Mouse (Mus musculus) liver, embryonic 12.5 days (tissue): ENCODE data around the gene Tert. TPM values are rescaled to one million over a fixed set of nuclear protein-coding genes. Genes with fewer than 3 reads are reported as not detected.
A peak's percentile ranks its signal among the peaks of the same experiment; 100 is the strongest.

Source experiments
- ATAC-seq: fragments of 200-750 bp; cut with Nextera tagmentation; 2 replicates; pipeline ENCODE4 v1.8.0; 2017; ENCODE audit warnings: moderate number of reproducible peaks, mild to moderate bottlenecking, moderate library complexity
- H3K27ac ChIP-seq: fragments of 300-500 bp; sonication (generic); 2 replicates; pipeline ENCODE4 v1.5.1; 2016; ENCODE audit warnings: mild to moderate bottlenecking
- H3K27me3 ChIP-seq: fragments of 300-500 bp; sonication (generic); replicated peaks from 2 replicates; pipeline ENCODE4 v1.6.1; 2016; ENCODE audit warnings: mild to moderate bottlenecking, moderate library complexity
- H3K36me3 ChIP-seq: fragments of 300-500 bp; sonication (generic); 2 replicates; pipeline ENCODE4 v1.6.1; 2016; ENCODE audit warnings: mild to moderate bottlenecking, moderate library complexity
- H3K4me1 ChIP-seq: fragments of 300-500 bp; sonication (generic); 2 replicates; pipeline ENCODE4 v1.6.1; 2016
- H3K4me2 ChIP-seq: fragments of 300-500 bp; sonication (generic); 2 replicates; pipeline ENCODE4 v1.6.1; 2016; ENCODE audit warnings: mild to moderate bottlenecking, moderate library complexity
- H3K4me3 ChIP-seq: fragments of 300-500 bp; sonication (generic); 2 replicates; pipeline ENCODE4 v1.5.1; 2016; ENCODE audit warnings: mild to moderate bottlenecking, moderate library complexity
- H3K9ac ChIP-seq: fragments of 300-500 bp; sonication (generic); 2 replicates; pipeline ENCODE4 v1.6.1; 2016; ENCODE audit warnings: mild to moderate bottlenecking, moderate library complexity
- H3K9me3 ChIP-seq: fragments of 300-500 bp; sonication (generic); replicated peaks from 2 replicates; pipeline ENCODE4 v1.6.1; 2016; ENCODE audit warnings: mild to moderate bottlenecking, moderate library complexity
- WGBS: fragments of 180-500 bp; shearing (Covaris S2); methylation state at CpG from one replicate; pipeline ENCODE4 v1.1.7; 2016; ENCODE audit not compliant: insufficient replicate concordance; 5-methylcytosine and 5-hydroxymethylcytosine counted together
- polyA plus RNA-seq: library from polyadenylated mRNA; unstranded; fragments of >200 nt; fragmentation: Nextera tagmentation; extraction: Ambion mirVana; gene quantifications from 2 replicates; pipeline ENCODE4 v1.2.1, GENCODE M21; 2016

Tert gene
- polyA plus RNA-seq, 1 experiment from 2014 or later = 1.4 TPM

DNA sequence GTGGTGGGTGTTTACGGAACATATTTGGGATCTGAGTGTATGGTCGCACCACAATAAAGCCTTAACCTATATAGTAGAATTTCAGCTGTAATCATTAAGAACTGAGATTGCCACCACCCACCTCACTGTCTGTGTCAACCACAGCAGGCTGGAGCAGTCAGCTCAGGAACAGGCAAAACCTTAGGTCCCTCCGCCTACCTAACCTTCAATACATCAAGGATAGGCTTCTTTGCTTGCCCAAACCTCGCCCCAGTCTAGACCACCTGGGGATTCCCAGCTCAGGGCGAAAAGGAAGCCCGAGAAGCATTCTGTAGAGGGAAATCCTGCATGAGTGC lies 334 bp upstream of the Tert start:
- Histone ChIP-seq H3K9me3 (no peaks in the 10 kb centered on the region), H3K27me3 (peaks cover 15% of the 10 kb centered on the region), H3K4me1 (peaks cover 28% of the 10 kb centered on the region), H3K4me3 (peak overlapping the region; percentile 55), H3K4me2 (peak overlapping the region; percentile 74), H3K27ac (no peak overlapping the region), H3K9ac (no peak overlapping the region), H3K36me3 (peaks cover 7% of the 10 kb centered on the region)
- peak; percentile 33; the same call in 1 of the 2 replicates for ATAC-seq
- WGBS = 49% methylated on average over 6 of the region's 6 CpGs

DNA sequence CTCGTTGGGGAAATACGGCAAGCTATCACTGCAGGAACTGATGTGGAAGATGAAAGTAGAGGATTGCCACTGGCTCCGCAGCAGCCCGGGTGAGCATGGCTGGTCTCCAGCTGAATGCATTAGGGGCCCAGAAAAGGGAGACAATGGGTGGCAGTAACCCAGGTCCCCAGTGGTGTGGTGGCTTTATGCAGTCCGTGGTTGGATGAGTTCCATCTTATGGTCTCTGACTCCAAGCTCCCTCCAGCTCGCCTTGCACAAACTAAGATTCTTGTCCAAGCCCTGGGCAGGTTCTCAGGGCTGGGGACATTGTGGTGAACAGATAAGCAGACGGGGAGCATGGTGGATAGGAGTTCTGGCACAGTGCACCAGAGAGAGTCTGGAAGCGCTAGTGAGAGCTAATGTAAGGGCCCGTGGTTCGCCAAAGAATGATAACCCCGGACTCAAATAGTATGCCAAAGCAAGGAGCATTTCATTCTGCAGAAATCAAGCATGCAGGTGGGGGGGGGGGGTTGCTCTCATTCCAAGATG lies 1.9 kb downstream of the Tert start:
- H3K4me1 ChIP-seq = peaks cover 28% of the 10 kb centered on the region
- no peak for ATAC-seq
- no peak overlapping the region for H3K4me3 ChIP-seq
- no peaks in the 10 kb centered on the region for H3K9me3 ChIP-seq
- peaks cover 15% of the 10 kb centered on the region for H3K27me3 ChIP-seq
- no peak overlapping the region for H3K4me2 ChIP-seq
- H3K27ac ChIP-seq = no peak overlapping the region
- no peak overlapping the region for H3K9ac ChIP-seq
- WGBS = 51% methylated on average over 11 of the region's 11 CpGs
- H3K36me3 ChIP-seq = no peaks in the 10 kb centered on the region

DNA sequence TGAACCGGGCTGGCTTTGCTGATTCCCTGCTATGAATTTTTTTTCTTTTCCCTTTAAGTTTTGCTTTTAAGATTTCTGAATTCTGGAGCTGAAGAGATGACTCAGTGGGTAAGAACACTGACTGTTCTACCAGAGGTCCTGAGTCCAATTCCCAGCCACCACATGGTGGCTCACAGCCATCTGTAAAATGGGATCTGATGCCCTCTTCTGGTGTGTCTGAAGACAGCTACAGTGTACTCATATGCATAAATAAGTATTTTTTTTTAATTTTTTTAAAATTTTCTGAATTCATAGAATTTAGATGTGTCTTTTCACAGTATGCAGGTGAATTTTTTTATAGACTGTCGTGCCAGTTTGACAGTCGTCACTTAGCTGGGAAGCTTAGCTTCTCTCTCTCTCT lies 5.1 kb downstream of the Tert start:
- H3K27ac ChIP-seq = no peak overlapping the region
- H3K27me3 ChIP-seq = peaks cover 15% of the 10 kb centered on the region; the same call in 1 of the 2 replicates
- no peak overlapping the region for H3K4me3 ChIP-seq
- H3K9ac ChIP-seq = no peak overlapping the region
- no peak for ATAC-seq
- H3K4me1 ChIP-seq = peaks cover 20% of the 10 kb centered on the region
- H3K36me3 ChIP-seq = no peaks in the 10 kb centered on the region
- no peaks in the 10 kb centered on the region for H3K9me3 ChIP-seq
- H3K4me2 ChIP-seq = no peak overlapping the region
- 86% methylated on average over 3 of the region's 3 CpGs for WGBS

DNA sequence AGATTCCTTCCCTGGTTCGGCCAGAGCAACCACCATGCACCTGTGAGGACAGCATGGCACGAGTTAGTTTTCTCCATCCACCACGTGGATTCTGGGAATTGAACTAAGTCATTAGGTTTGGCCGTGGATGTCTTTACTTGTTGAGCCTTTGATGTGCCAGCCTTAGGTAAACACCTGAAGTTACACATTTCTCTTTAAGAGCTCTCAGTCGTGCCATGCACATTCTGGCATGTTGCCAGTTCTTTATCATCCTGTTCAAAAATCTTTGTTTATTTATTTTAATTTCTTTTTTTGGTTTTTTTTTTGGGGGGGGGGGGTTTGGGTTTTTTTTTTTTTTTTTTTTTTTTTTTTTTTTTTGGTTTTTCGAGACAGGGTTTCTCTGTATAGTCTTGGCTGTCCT lies 11.1 kb downstream of the Tert start:
- 70% methylated on average over 5 of the region's 6 CpGs for WGBS
- Histone ChIP-seq H3K36me3 (no peaks in the 10 kb centered on the region), H3K4me1 (no peaks in the 10 kb centered on the region), H3K9me3 (no peaks in the 10 kb centered on the region), H3K4me3 (no peak overlapping the region), H3K27ac (no peak overlapping the region), H3K27me3 (no peaks in the 10 kb centered on the region), H3K9ac (no peak overlapping the region), H3K4me2 (no peak overlapping the region)
- ATAC-seq = no peak

DNA sequence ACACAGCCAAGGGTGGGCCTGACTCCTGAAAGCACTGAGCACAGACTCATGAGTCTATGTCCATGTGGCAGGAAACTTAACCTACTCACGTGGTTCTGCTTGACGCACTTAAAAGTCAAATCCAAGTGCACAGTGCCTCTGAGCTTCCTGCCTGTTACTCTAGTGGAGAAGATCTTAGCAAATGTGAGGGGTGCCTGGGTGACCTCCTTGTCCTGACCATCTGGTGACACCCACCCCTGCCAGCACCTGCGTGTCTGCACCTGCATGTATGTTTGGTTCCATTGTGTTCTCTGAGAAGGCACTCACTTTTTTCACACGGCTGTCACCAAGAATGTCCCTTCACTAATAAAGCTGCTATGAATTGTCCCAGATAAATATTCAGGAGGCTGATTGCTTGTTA lies 14.6 kb downstream of the Tert start:
- ATAC-seq = no peak
- Histone ChIP-seq H3K4me2 (no peak overlapping the region), H3K36me3 (no peaks in the 10 kb centered on the region), H3K27ac (no peak overlapping the region), H3K4me3 (no peak overlapping the region), H3K9me3 (no peaks in the 10 kb centered on the region), H3K4me1 (no peaks in the 10 kb centered on the region), H3K27me3 (no peaks in the 10 kb centered on the region), H3K9ac (no peak overlapping the region)
- 70% methylated on average over 4 of the region's 4 CpGs for WGBS

DNA sequence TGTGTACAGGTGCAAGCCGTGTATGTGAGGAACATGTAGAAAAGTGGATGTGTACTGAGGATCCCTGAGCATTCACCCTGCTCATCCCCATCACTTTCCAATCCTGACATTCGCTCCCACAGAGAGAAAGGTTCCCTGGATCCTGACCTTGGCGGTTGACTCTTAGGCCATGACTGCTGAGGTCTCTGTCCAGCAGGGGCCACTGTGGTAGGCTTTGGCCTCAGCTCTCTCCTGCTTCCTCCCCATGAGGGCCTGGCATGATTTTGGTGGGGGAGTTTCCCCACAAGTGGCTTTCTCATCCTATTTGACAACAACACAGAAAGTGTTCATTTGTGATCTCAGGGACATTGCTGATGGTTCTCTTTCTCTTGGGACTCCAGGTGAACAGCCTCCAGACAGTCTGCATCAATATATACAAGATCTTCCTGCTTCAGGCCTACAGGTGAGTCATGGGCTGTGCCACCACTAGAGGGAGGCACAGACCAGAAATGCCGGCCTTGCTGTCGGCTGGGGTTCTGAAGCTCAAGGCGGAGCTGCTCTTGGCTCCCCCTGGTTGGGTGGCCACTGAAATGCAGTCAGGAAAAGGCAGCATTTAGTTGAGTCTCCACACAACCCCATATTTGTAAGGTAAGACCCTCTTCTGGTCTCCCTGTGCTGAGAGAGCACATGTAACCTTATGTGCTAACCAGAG lies 19.8 kb downstream of the Tert start:
- no peak overlapping the region for H3K9ac ChIP-seq
- no peak overlapping the region for H3K27ac ChIP-seq
- no peaks in the 10 kb centered on the region for H3K4me1 ChIP-seq
- no peak for ATAC-seq
- no peak overlapping the region for H3K4me2 ChIP-seq
- no peaks in the 10 kb centered on the region for H3K9me3 ChIP-seq
- 38% methylated on average over 6 of the region's 6 CpGs for WGBS
- no peaks in the 10 kb centered on the region for H3K27me3 ChIP-seq
- H3K4me3 ChIP-seq = no peak overlapping the region
- peaks cover 11% of the 10 kb centered on the region; the same call in 1 of the 2 replicates for H3K36me3 ChIP-seq

DNA sequence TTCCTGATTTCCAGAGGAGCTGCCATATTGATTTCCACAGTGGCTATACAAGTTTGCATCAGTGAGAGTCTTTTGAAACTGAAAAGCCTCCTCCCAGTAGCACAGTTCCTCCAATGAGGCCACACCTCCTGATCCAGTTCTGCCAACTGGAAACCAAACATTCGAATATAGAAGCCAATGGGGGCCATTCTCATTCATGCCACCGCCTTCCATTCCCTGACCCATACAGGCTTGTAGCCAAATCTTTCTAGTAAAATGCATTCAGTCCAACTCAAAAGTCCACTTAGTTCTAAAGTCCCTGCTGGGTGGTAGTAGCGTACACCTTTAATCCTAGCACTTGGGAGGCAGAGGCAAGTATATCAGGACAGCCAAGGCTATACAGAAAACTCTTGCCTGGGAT lies 26.6 kb downstream of the Tert start:
- 62% methylated on average over 3 of the region's 3 CpGs for WGBS
- 0 out of 2 replicates have a peak, but pooled peaks cover 3% of the 10 kb centered on the region for H3K27me3 ChIP-seq
- H3K4me2 ChIP-seq = no peak overlapping the region
- no peaks in the 10 kb centered on the region for H3K9me3 ChIP-seq
- H3K9ac ChIP-seq = no peak overlapping the region
- H3K36me3 ChIP-seq = peaks cover 5% of the 10 kb centered on the region; the same call in 1 of the 2 replicates
- no peak overlapping the region for H3K4me3 ChIP-seq
- no peaks in the 10 kb centered on the region for H3K4me1 ChIP-seq
- no peak for ATAC-seq
- H3K27ac ChIP-seq = no peak overlapping the region

DNA sequence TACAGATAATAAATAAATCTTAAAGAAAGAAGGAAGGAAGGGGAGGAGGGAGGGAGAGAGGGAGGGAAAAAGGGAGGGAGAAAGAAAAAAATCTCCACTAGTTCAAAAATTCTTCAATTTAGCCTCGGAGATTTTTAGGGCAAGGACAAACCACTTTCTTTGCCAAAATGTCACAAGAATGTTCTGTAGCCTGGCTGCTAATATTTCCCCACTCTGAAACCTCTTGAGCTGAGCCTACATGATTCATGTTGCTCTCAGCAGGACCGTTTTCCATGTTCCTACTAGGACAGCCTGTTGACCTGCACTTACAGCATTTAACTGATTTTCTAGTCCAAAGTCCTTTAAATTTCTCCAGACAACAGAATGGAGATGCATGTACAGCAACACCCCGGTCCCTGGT lies 28.3 kb downstream of the Tert start:
- H3K9ac ChIP-seq = no peak overlapping the region
- H3K4me1 ChIP-seq = no peaks in the 10 kb centered on the region
- H3K4me2 ChIP-seq = no peak overlapping the region
- H3K36me3 ChIP-seq = no peaks in the 10 kb centered on the region
- no peak overlapping the region for H3K27ac ChIP-seq
- H3K27me3 ChIP-seq = 0 out of 2 replicates have a peak, but pooled peaks cover 12% of the 10 kb centered on the region
- H3K9me3 ChIP-seq = no peaks in the 10 kb centered on the region
- WGBS = 51% methylated on average over 3 of the region's 3 CpGs
- no peak overlapping the region for H3K4me3 ChIP-seq
- no peak for ATAC-seq

DNA sequence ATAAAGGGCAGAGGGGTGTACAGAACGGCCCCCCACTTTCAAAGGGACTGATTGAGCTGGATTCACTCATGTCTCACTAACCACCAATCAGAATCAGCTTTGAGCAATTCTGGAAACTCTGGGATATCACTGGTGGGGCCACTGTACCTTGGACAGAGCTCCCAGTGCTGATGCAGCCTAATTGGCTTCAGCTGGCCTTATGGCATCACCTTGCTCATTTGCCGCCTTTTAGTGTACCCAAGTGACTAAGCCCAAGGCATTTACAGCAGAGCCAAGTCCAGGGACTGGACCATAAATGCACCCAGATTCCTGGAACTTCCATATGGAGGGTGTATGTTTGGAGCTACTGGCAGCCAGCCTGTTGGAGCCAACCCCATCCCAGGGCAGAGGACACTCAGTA lies 32.2 kb downstream of the Tert start:
- Histone ChIP-seq H3K27ac (no peak overlapping the region), H3K27me3 (0 out of 2 replicates have a peak, but pooled peaks cover 12% of the 10 kb centered on the region), H3K9ac (no peak overlapping the region), H3K4me2 (no peak overlapping the region), H3K36me3 (no peaks in the 10 kb centered on the region), H3K9me3 (no peaks in the 10 kb centered on the region), H3K4me3 (no peak overlapping the region), H3K4me1 (no peaks in the 10 kb centered on the region)
- 34% methylated on average over 2 of the region's 2 CpGs for WGBS
- no peak for ATAC-seq

DNA sequence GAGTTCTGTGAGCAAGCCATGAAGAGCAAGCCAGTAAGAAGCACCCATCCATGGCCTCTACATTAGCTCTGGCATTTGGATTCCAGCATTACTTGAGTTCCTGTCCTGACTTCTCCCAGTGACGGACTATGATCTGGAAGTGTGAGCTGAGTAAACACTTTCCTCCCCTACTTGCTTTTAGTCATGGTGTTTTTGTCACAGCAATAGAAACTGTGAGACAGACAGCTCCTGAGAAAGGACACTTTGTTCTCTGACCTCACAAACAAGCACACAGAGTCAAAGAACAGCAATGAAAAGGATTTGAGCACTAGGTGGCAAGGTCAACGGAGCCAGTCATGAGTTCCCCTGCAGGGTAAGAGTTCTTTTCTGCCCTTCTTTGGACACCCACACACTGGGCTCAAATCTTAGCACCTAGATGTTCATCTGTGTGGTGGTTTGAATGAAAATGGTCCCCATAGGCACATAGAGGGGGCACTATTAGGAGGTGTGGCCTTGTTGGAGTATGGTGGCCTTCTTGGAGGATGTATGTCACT lies 33.5 kb downstream of the Tert start:
- 60% methylated on average over 2 of the region's 2 CpGs for WGBS
- Histone ChIP-seq H3K9me3 (no peaks in the 10 kb centered on the region), H3K27ac (no peak overlapping the region), H3K4me3 (no peak overlapping the region), H3K36me3 (no peaks in the 10 kb centered on the region), H3K27me3 (0 out of 2 replicates have a peak, but pooled peaks cover 12% of the 10 kb centered on the region), H3K4me1 (no peaks in the 10 kb centered on the region), H3K4me2 (no peak overlapping the region), H3K9ac (no peak overlapping the region)
- ATAC-seq = no peak

DNA sequence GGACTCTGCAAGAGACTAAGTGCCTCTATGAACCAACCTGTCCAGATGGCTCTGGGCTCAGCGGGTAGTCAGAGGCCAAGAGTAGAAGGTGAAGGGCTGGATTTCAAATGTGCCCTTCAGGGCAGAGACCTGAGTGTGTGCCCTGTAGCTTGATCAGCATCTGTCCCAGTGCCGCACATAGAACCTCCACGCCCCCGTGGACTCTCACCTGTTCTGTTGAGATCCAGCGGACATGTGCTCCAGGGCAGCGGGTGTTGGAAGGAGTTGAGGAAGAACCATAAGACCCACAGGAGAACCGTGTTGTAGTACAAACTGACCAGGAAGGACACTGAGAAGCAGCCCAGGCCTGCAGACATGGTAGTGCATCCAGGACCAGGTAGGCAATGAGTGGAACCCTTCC lies 48.5 kb downstream of the Tert start:
- Histone ChIP-seq H3K4me2 (no peak overlapping the region), H3K9ac (no peak overlapping the region), H3K36me3 (no peaks in the 10 kb centered on the region), H3K27ac (no peak overlapping the region), H3K9me3 (no peaks in the 10 kb centered on the region), H3K4me1 (peaks cover 6% of the 10 kb centered on the region; the same call in 1 of the 2 replicates), H3K4me3 (no peak overlapping the region), H3K27me3 (peaks cover 6% of the 10 kb centered on the region; the same call in 1 of the 2 replicates)
- WGBS = 73% methylated on average over 7 of the region's 7 CpGs
- ATAC-seq = no peak

DNA sequence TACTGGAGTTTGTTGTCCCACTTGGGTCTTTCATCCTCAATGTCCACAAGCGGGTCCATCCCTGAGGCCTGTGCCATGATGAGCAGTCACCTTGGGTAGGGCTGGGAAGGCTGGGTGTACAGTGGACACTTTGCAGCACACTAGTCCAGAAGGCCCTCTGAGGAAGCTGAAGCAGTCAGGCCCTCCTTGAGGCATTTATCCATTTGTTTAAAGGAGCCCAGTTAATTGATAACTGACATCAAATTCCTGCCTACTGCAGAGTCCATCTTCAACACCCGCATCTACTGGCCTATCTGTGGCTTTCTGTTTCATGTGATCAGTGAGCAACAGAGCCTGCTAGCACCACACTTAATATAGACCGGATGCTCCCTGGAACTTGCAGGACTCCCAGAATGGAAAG lies 51.1 kb downstream of the Tert start, which contains the start of gene Slc6a18:
Gene Slc6a18, minus strand, starts transcription at position 171 of the 400 bp plus-strand sequence.
- 65% methylated on average over 3 of the region's 3 CpGs for WGBS
- Histone ChIP-seq H3K9me3 (no peaks in the 10 kb centered on the region), H3K4me1 (peaks cover 6% of the 10 kb centered on the region; the same call in 1 of the 2 replicates), H3K4me2 (no peak within 1 kb of the TSS), H3K9ac (no peak within 1 kb of the TSS), H3K27me3 (0 out of 2 replicates have a peak, but pooled peaks cover 6% of the 10 kb centered on the region), H3K36me3 (no peaks in the 10 kb centered on the region), H3K27ac (no peak within 1 kb of the TSS), H3K4me3 (no peak within 1 kb of the TSS)
- ATAC-seq = no peak
